Mouse (Mus musculus): ENCODE results near the gene Fut11. TPM values are rescaled to one million over a fixed set of nuclear protein-coding genes. Genes with fewer than 3 reads are reported as not detected.
"Not testable (repeated sequence)": the region's sequence is repeated elsewhere in the genome, so short reads cannot be mapped to it uniquely, and the experiment has no call there.

Fut11 gene
- polyA plus RNA-seq, 1 experiment from 2014 or later = 22.2 TPM

- Histone ChIP-seq H3K4me1 (ENCODE audit: control insufficient read depth, insufficient read depth, low read length) (peaks cover 61% of the 10 kb centered on the region), H3K4me2 (ENCODE audit: low read length) (no peak overlapping the region), H3K9me3 (ENCODE audit: control insufficient read depth, low read length) (no peaks in the 10 kb centered on the region), H3K27me3 (ENCODE audit: control insufficient read depth, insufficient read depth, low read length) (no peaks in the 10 kb centered on the region), H3K27ac (replicated peaks; ENCODE audit: low read depth, low read length) (no peak overlapping the region), H3K9ac (replicated peaks; ENCODE audit: low read length) (0 out of 2 replicates have a peak overlapping the region, but pooled peaks have one; percentile 12), H3K4me3 (replicated peaks; ENCODE audit: low read depth, low read length) (no peak overlapping the region), H3K36me3 (ENCODE audit: control insufficient read depth, insufficient read depth, low read length) (peaks cover 16% of the 10 kb centered on the region)
- 88% methylated on average over 3 of the region's 3 CpGs for WGBS
- no peak for DNase-seq
- no peak for ATAC-seq (ENCODE audit: low FRiP score, low TSS enrichment)
These were observed 5.6 kb downstream of the Fut11 start for GRCm38 (mm10) chr14:20700362-20700761.

DNA sequence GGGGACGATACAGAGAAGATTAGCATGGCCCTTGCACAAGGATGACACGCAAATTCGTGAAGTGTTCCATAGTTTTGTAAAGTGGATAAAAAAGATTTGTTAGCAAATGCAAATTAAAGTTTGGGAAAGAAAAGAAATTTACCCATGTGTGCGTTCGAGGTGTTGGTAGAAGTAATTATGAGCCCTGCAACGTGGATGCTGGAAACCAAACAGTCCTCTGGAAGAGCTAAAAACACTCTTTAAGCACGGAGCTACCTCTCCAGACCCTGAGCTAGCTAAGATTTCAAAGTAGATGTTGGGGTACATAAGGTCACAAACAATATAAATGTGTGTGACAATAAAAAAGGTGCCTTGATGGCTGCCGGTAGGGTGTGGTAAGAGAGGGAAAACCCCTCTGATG, 6.8 kb downstream of the Fut11 start:
- Histone ChIP-seq H3K36me3 (ENCODE audit: control insufficient read depth, insufficient read depth, low read length) (peaks cover 16% of the 10 kb centered on the region), H3K9ac (replicated peaks; ENCODE audit: low read length) (peak overlapping the region; percentile 84; the same call in 1 of the 2 replicates), H3K4me1 (ENCODE audit: control insufficient read depth, insufficient read depth, low read length) (peaks cover 55% of the 10 kb centered on the region), H3K4me2 (ENCODE audit: low read length) (peak overlapping the region; percentile 73), H3K9me3 (ENCODE audit: control insufficient read depth, low read length) (no peaks in the 10 kb centered on the region), H3K27ac (replicated peaks; ENCODE audit: low read depth, low read length) (no peak overlapping the region), H3K4me3 (replicated peaks; ENCODE audit: low read depth, low read length) (no peak overlapping the region), H3K27me3 (ENCODE audit: control insufficient read depth, insufficient read depth, low read length) (no peaks in the 10 kb centered on the region)
- WGBS = 85% methylated on average over 8 of the region's 8 CpGs
- DNase-seq (no peak), ATAC-seq (ENCODE audit: low FRiP score, low TSS enrichment) (no peak)

DNA sequence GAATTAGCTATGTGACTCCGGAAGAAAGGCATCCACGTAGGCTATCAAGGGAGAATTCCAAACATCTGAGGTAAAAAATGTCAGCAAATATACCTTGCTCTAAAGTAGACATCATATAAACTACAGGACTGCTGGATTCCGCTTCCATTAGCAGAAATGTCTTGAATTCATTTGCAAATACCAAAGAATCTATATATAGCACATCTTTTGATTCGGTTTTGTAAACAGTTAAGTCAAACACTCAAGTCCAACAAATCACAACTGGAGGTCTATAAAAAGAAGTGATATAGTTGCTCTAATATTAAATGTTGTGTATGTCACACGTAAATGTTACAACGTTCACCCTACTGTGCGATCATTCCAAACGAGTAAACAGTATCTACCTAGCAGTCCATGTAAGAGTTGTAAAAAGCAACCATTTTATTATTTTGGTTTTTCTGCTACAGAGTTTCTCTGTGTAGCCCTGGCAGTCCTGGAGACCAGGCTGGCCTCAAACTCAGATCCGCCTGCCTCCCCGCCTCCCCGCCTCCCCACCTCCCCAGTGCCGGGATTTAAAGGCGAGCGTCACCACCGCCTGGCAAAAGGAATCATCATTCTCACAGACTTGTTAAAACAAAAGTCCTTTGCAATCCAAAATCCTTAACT, 7.5 kb downstream of the Fut11 start:
- DNase-seq (no peak), ATAC-seq (ENCODE audit: low FRiP score, low TSS enrichment) (0 out of 2 replicates have a peak, but pooled peaks have one; percentile 6)
- Histone ChIP-seq H3K4me3 (replicated peaks; ENCODE audit: low read depth, low read length) (peak overlapping the region; percentile 73), H3K4me1 (ENCODE audit: control insufficient read depth, insufficient read depth, low read length) (peaks cover 49% of the 10 kb centered on the region), H3K9me3 (ENCODE audit: control insufficient read depth, low read length) (no peaks in the 10 kb centered on the region), H3K36me3 (ENCODE audit: control insufficient read depth, insufficient read depth, low read length) (peaks cover 16% of the 10 kb centered on the region), H3K27ac (replicated peaks; ENCODE audit: low read depth, low read length) (peak overlapping the region; percentile 86), H3K9ac (replicated peaks; ENCODE audit: low read length) (peak overlapping the region; percentile 84), H3K27me3 (ENCODE audit: control insufficient read depth, insufficient read depth, low read length) (no peaks in the 10 kb centered on the region), H3K4me2 (ENCODE audit: low read length) (peak overlapping the region; percentile 73)
- 18% methylated on average over 15 of the region's 15 CpGs for WGBS

DNA sequence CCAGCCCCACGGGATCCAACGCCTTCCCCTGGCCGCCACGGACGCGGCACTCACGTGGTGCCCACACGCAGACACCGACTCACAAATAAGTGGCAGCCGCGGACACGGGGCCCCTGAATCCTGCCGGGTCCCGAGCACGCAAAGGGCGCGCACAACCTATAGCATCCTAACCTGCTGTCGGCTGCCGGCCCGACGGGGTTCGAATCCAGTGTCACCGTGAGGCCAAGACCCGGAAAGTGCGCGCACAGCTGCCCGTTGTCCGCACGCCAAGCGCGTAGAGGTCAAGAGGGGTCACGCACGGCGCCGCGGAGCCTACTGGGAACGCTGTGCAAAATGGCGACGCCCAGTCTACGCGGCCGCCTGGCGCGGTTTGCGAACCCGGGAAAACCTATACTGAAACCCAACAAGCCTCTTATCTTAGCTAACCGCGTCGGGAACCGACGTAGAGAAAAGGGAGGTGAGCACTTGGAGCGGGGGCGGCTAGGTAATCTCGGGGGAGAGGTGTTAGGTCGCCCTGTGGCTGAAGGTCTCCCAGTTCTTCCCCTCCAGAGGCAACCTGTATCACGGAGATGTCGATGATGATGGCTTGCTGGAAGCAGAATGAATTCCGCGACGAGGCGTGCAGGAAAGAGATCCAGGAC, 8.1 kb downstream of the Fut11 start, which contains the start of gene Chchd1:
Gene Chchd1 (plus strand): TSS at position 266 of the 641 bp plus-strand sequence.
- DNase-seq (peak; percentile 93), ATAC-seq (ENCODE audit: low FRiP score, low TSS enrichment) (peak; percentile 68)
- H3K27me3 ChIP-seq (ENCODE audit: control insufficient read depth, insufficient read depth, low read length) = no peaks in the 10 kb centered on the region
- peak within 1 kb of the TSS; percentile 84 for H3K9ac ChIP-seq (replicated peaks; ENCODE audit: low read length)
- peak within 1 kb of the TSS; percentile 73 for H3K4me3 ChIP-seq (replicated peaks; ENCODE audit: low read depth, low read length)
- peak within 1 kb of the TSS; percentile 86 for H3K27ac ChIP-seq (replicated peaks; ENCODE audit: low read depth, low read length)
- WGBS = under 1% methylated on average over 61 of the region's 61 CpGs
- H3K36me3 ChIP-seq (ENCODE audit: control insufficient read depth, insufficient read depth, low read length) = peaks cover 16% of the 10 kb centered on the region
- no peaks in the 10 kb centered on the region for H3K9me3 ChIP-seq (ENCODE audit: control insufficient read depth, low read length)
- peaks cover 42% of the 10 kb centered on the region for H3K4me1 ChIP-seq (ENCODE audit: control insufficient read depth, insufficient read depth, low read length)
- peak within 1 kb of the TSS; percentile 73 for H3K4me2 ChIP-seq (ENCODE audit: low read length)

GRCm38 (mm10) chr14:20703461-20703860, 8.7 kb downstream of the Fut11 start:
- H3K4me1 ChIP-seq (ENCODE audit: control insufficient read depth, insufficient read depth, low read length) = peaks cover 39% of the 10 kb centered on the region
- peak overlapping the region; percentile 73 for H3K4me3 ChIP-seq (replicated peaks; ENCODE audit: low read depth, low read length)
- not testable (repeated sequence) for DNase-seq; ATAC-seq (ENCODE audit: low FRiP score, low TSS enrichment); H3K9me3 ChIP-seq (ENCODE audit: control insufficient read depth, low read length); H3K27me3 ChIP-seq (ENCODE audit: control insufficient read depth, insufficient read depth, low read length)
- WGBS = 15% methylated on average over 7 of the region's 8 CpGs
- H3K4me2 ChIP-seq (ENCODE audit: low read length) = peak overlapping the region; percentile 73
- H3K36me3 ChIP-seq (ENCODE audit: control insufficient read depth, insufficient read depth, low read length) = peaks cover 14% of the 10 kb centered on the region
- H3K9ac ChIP-seq (replicated peaks; ENCODE audit: low read length) = peak overlapping the region; percentile 84
- peak overlapping the region; percentile 86 for H3K27ac ChIP-seq (replicated peaks; ENCODE audit: low read depth, low read length)

DNA sequence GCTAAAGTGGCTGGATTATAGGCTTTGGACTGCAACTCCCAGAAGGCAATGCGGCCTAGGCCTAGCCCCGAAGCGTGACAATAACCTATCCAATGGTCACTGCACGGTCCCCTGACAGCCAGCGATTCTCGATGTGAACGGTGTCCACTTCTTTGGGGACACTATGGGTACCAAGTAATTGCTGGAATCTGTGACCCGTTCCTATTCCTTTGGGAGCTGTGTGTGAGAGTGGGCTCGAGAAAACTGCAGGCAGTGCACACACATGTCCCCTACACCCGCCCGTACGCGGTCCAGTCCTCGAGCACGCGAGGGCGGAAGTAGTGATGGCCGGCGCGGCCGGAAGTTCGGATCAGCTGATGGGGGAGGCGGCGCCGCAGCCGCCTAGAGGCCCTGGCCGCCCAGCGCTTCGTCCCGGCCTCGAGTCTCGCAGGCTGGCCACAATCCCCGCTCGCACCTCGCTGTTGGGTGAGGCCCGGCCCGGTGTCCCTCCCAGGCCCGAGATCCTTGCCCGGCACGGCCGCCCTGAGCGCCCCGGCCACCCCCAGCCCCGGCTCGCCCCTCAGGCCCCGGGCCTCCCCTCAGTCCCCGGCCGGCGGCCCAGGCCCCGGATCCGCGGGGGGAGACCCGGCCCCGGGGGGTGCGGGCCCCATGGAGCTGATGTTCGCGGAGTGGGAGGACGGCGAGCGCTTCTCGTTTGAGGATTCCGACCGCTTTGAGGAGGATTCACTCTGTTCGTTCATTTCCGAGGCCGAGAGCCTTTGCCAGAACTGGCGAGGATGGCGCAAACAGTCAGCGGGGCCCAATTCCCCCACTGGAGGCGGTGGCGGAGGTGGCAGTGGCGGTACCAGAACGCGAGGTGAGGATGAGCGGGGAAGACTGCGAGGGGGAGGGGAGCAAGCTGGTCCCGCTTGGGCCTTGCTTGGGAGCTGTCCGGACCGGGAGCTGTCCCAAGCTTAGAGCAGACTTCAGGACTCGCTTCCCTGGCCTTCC, 12.7 kb downstream of the Fut11 start, which contains the start of gene Zswim8:
Gene Zswim8 (plus strand): TSS at position 352 of the 990 bp plus-strand sequence.
- under 1% methylated on average over 80 of the region's 80 CpGs for WGBS
- H3K36me3 ChIP-seq (ENCODE audit: control insufficient read depth, insufficient read depth, low read length) = peaks cover 37% of the 10 kb centered on the region
- no peaks in the 10 kb centered on the region for H3K27me3 ChIP-seq (ENCODE audit: control insufficient read depth, insufficient read depth, low read length)
- no peaks in the 10 kb centered on the region for H3K9me3 ChIP-seq (ENCODE audit: control insufficient read depth, low read length)
- peak; percentile 95 for ATAC-seq (ENCODE audit: low FRiP score, low TSS enrichment)
- H3K4me2 ChIP-seq (ENCODE audit: low read length) = peak within 1 kb of the TSS; percentile 78
- peak; percentile 95 for DNase-seq
- peak within 1 kb of the TSS; percentile 97 for H3K9ac ChIP-seq (replicated peaks; ENCODE audit: low read length)
- H3K27ac ChIP-seq (replicated peaks; ENCODE audit: low read depth, low read length) = peak within 1 kb of the TSS; percentile 90
- peaks cover 23% of the 10 kb centered on the region for H3K4me1 ChIP-seq (ENCODE audit: control insufficient read depth, insufficient read depth, low read length)
- H3K4me3 ChIP-seq (replicated peaks; ENCODE audit: low read depth, low read length) = peak within 1 kb of the TSS; percentile 97

GRCm38 (mm10) chr14:20708239-20708638, 13.5 kb downstream of the Fut11 start:
- DNase-seq = no peak
- Histone ChIP-seq H3K9ac (replicated peaks; ENCODE audit: low read length) (peak overlapping the region; percentile 97), H3K9me3 (ENCODE audit: control insufficient read depth, low read length) (no peaks in the 10 kb centered on the region), H3K27ac (replicated peaks; ENCODE audit: low read depth, low read length) (peak overlapping the region; percentile 90), H3K4me3 (replicated peaks; ENCODE audit: low read depth, low read length) (peak overlapping the region; percentile 97), H3K27me3 (ENCODE audit: control insufficient read depth, insufficient read depth, low read length) (no peaks in the 10 kb centered on the region), H3K4me2 (ENCODE audit: low read length) (peak overlapping the region; percentile 78), H3K4me1 (ENCODE audit: control insufficient read depth, insufficient read depth, low read length) (peaks cover 23% of the 10 kb centered on the region), H3K36me3 (ENCODE audit: control insufficient read depth, insufficient read depth, low read length) (peaks cover 44% of the 10 kb centered on the region)
- WGBS = 6% methylated on average over 10 of the region's 10 CpGs
- no peak for ATAC-seq (ENCODE audit: low FRiP score, low TSS enrichment)

DNA sequence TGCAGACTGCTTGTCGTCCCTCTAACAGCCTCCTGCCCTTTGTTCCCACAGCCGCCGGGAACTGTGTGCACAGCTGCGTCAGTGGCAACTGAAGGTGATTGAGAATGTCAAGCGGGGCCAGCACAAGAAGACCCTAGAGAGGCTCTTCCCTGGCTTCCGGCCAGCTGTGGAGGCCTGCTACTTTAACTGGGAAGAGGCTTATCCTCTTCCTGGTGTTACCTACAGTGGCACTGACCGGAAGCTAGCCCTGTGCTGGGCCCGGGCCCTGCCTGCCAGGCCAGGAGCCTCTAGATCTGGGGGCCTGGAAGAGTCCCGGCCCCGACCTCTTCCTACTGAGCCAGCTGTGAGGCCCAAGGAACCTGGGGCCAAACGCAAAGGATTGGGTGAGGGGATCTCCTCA, 19.1 kb downstream of the Fut11 start:
- Histone ChIP-seq H3K36me3 (ENCODE audit: control insufficient read depth, insufficient read depth, low read length) (peaks cover 88% of the 10 kb centered on the region), H3K4me1 (ENCODE audit: control insufficient read depth, insufficient read depth, low read length) (peaks cover 9% of the 10 kb centered on the region), H3K9me3 (ENCODE audit: control insufficient read depth, low read length) (no peaks in the 10 kb centered on the region), H3K27ac (replicated peaks; ENCODE audit: low read depth, low read length) (no peak overlapping the region), H3K9ac (replicated peaks; ENCODE audit: low read length) (no peak overlapping the region), H3K4me2 (ENCODE audit: low read length) (no peak overlapping the region), H3K4me3 (replicated peaks; ENCODE audit: low read depth, low read length) (no peak overlapping the region), H3K27me3 (ENCODE audit: control insufficient read depth, insufficient read depth, low read length) (no peaks in the 10 kb centered on the region)
- DNase-seq (no peak), ATAC-seq (ENCODE audit: low FRiP score, low TSS enrichment) (no peak)
- WGBS = 78% methylated on average over 11 of the region's 11 CpGs
